Mouse (Mus musculus) forebrain, embryonic 15.5 days (tissue): ENCODE results near the gene Slc26a10. TPM values are rescaled to one million over a fixed set of nuclear protein-coding genes. Genes with fewer than 3 reads are reported as not detected.

Source experiments
- ATAC-seq: fragments of 200-750 bp; cut with Nextera tagmentation; replicated peaks from 2 replicates; pipeline ENCODE4 v1.8.0; 2017; ENCODE audit warnings: mild to moderate bottlenecking, moderate TSS enrichment, moderate library complexity
- H3K27ac ChIP-seq: fragments of 300-500 bp; sonication (generic); replicated peaks from 2 replicates; pipeline ENCODE4 v1.5.1; 2015; ENCODE audit warnings: mild to moderate bottlenecking, inconsistent platforms
- H3K27me3 ChIP-seq: fragments of 300-500 bp; sonication (generic); 2 replicates; pipeline ENCODE4 v1.6.1; 2015; ENCODE audit warnings: inconsistent platforms
- H3K36me3 ChIP-seq: fragments of 300-500 bp; sonication (generic); 2 replicates; pipeline ENCODE4 v1.6.1; 2015; ENCODE audit warnings: mild to moderate bottlenecking, inconsistent platforms
- H3K4me1 ChIP-seq: fragments of 300-500 bp; sonication (generic); 2 replicates; pipeline ENCODE4 v1.6.1; 2015; ENCODE audit warnings: inconsistent platforms
- H3K4me2 ChIP-seq: fragments of 300-500 bp; sonication (generic); replicated peaks from 2 replicates; pipeline ENCODE4 v1.6.1; 2015; ENCODE audit warnings: mild to moderate bottlenecking, inconsistent platforms
- H3K4me3 ChIP-seq: fragments of 300-500 bp; sonication (generic); 2 replicates; pipeline ENCODE4 v1.5.1; 2015; ENCODE audit warnings: mild to moderate bottlenecking, inconsistent platforms
- H3K9ac ChIP-seq: fragments of 300-500 bp; sonication (generic); replicated peaks from 2 replicates; pipeline ENCODE4 v1.6.1; 2015; ENCODE audit warnings: mild to moderate bottlenecking, inconsistent platforms
- H3K9me3 ChIP-seq: fragments of 300-500 bp; sonication (generic); 2 replicates; pipeline ENCODE4 v1.6.1; 2016; ENCODE audit warnings: inconsistent platforms
- WGBS: fragments of 180-500 bp; shearing (Covaris S2); methylation state at CpG from one replicate; pipeline ENCODE4 v1.1.7; 2015; ENCODE audit warnings: mixed read lengths; 5-methylcytosine and 5-hydroxymethylcytosine counted together
- polyA plus RNA-seq: library from polyadenylated mRNA; unstranded; fragments of >200 nt; fragmentation: Nextera tagmentation; extraction: Ambion mirVana; gene quantifications from 2 replicates; pipeline ENCODE4 v1.2.1, GENCODE M21; 2015

The Slc26a10 gene
- 1.4 and 2.1 TPM in 2 replicates for polyA plus RNA-seq

DNA sequence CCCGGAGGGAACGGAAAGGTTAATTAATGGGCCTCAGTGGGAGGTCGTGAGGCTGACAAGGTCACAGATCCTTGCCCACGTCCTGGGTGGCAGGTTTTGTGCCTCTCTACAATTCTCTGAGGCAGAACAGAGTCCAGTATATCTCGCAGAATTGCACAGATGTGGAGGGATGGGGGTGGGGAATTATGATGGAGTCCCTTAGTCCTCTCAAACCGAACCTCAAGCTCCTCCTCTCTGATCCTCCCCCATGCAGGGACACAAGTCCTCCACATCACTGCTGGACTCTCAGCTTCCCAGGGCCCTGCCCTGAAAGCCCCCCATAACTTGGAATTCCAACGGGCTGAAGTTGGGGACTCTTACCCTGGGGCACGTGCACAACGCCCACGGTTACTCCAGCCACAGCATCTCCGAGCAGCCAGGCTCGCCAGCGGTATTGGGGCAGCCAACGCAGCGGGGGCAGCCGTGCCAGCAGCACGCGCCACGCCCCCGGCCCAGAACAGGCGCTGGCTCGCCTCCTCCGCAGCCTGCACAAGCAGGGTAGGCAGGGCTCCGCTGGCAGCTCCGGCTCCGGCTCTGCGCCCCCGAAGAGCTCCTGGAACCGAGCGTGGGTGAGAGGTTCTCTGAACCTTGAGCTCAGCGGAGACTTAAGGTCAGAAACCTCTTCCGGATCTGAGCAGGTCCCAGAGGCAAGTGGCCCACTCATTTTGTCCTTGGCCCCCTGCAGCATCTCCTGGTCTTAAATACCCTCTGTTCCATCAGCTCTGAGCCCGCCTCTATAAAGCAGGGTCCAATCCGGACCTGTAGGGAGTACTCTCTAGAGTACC is at the start of gene Slc26a10:
Gene Slc26a10, minus strand, starts transcription at position 775 of the 824 bp plus-strand sequence.
- H3K27me3 ChIP-seq = peaks cover 38% of the 10 kb centered on the region
- ATAC-seq = peak; percentile 43; the same call in 1 of the 2 replicates
- H3K36me3 ChIP-seq = 0 out of 2 replicates have a peak, but pooled peaks cover 2% of the 10 kb centered on the region
- 2% methylated on average over 34 of the region's 34 CpGs for WGBS
- H3K4me2 ChIP-seq = peak within 1 kb of the TSS; percentile 31
- H3K27ac ChIP-seq = no peak within 1 kb of the TSS
- no peaks in the 10 kb centered on the region for H3K9me3 ChIP-seq
- peaks cover 28% of the 10 kb centered on the region for H3K4me1 ChIP-seq
- no peak within 1 kb of the TSS for H3K9ac ChIP-seq
- peak within 1 kb of the TSS; percentile 7 for H3K4me3 ChIP-seq

DNA sequence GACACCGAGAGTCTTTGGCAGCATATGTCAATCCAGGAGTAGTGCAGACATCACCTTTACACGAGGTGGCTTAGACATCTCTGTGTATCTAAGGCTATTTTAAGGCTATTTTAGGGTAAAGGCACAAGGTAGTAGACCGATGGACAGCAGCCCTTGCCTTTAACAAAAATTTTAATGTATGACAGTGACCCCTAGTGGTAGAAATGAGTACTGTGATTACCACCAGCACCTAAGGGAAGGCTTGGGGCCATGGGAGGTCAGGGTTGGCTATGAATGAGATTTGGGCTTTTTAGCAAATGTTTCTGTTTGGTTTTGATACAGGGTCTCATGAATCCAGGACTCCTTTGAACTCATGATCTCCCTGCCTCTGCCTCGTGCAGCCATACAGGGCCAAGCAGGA is 48.5 kb upstream of the Slc26a10 start:
- H3K4me2 ChIP-seq = no peak overlapping the region
- H3K36me3 ChIP-seq = peaks cover 74% of the 10 kb centered on the region
- WGBS = 22% methylated on average over 4 of the region's 4 CpGs
- H3K9ac ChIP-seq = no peak overlapping the region
- no peak overlapping the region for H3K4me3 ChIP-seq
- no peaks in the 10 kb centered on the region for H3K27me3 ChIP-seq
- peak; percentile 27; the same call in 1 of the 2 replicates for ATAC-seq
- H3K27ac ChIP-seq = no peak overlapping the region
- no peaks in the 10 kb centered on the region for H3K9me3 ChIP-seq
- H3K4me1 ChIP-seq = no peaks in the 10 kb centered on the region

GRCm38 (mm10) chr10:127227163-127227562 is 46.7 kb upstream of the Slc26a10 start:
- H3K36me3 ChIP-seq = peaks cover 59% of the 10 kb centered on the region

GRCm38 (mm10) chr10:127226318-127226895 is 46.0 kb upstream of the Slc26a10 start:
- Histone ChIP-seq H3K9ac (no peak overlapping the region), H3K4me1 (no peaks in the 10 kb centered on the region), H3K36me3 (peaks cover 52% of the 10 kb centered on the region), H3K27ac (no peak overlapping the region), H3K9me3 (no peaks in the 10 kb centered on the region), H3K27me3 (no peaks in the 10 kb centered on the region), H3K4me2 (no peak overlapping the region), H3K4me3 (no peak overlapping the region)
- WGBS = 75% methylated on average over 8 of the region's 8 CpGs
- ATAC-seq = no peak

More at GRCm38 (mm10) chr10:127227163-127227562, 46.7 kb upstream of the Slc26a10 start:
- Histone ChIP-seq H3K4me1 (no peaks in the 10 kb centered on the region), H3K4me3 (no peak overlapping the region), H3K27me3 (no peaks in the 10 kb centered on the region), H3K4me2 (no peak overlapping the region), H3K9me3 (no peaks in the 10 kb centered on the region), H3K27ac (no peak overlapping the region), H3K9ac (no peak overlapping the region)
- 84% methylated on average over 8 of the region's 8 CpGs for WGBS
- no peak for ATAC-seq

GRCm38 (mm10) chr10:127225732-127226131 is 45.3 kb upstream of the Slc26a10 start:
- Histone ChIP-seq H3K36me3 (peaks cover 45% of the 10 kb centered on the region), H3K4me3 (no peak overlapping the region), H3K4me1 (no peaks in the 10 kb centered on the region), H3K4me2 (no peak overlapping the region), H3K9me3 (no peaks in the 10 kb centered on the region), H3K27me3 (no peaks in the 10 kb centered on the region), H3K27ac (no peak overlapping the region), H3K9ac (no peak overlapping the region)
- 26% methylated on average over 10 of the region's 10 CpGs for WGBS
- no peak for ATAC-seq

GRCm38 (mm10) chr10:127225213-127225612 is 44.8 kb upstream of the Slc26a10 start:
- Histone ChIP-seq H3K4me3 (no peak overlapping the region), H3K36me3 (peaks cover 40% of the 10 kb centered on the region), H3K27ac (no peak overlapping the region), H3K4me1 (no peaks in the 10 kb centered on the region), H3K9ac (no peak overlapping the region), H3K4me2 (no peak overlapping the region), H3K9me3 (no peaks in the 10 kb centered on the region), H3K27me3 (no peaks in the 10 kb centered on the region)
- WGBS = 24% methylated on average over 6 of the region's 6 CpGs
- ATAC-seq = no peak

GRCm38 (mm10) chr10:127218339-127218738 is 37.9 kb upstream of the Slc26a10 start:
- Histone ChIP-seq H3K4me2 (no peak overlapping the region), H3K9ac (no peak overlapping the region), H3K9me3 (no peaks in the 10 kb centered on the region), H3K27me3 (no peaks in the 10 kb centered on the region), H3K36me3 (no peaks in the 10 kb centered on the region), H3K4me1 (no peaks in the 10 kb centered on the region), H3K4me3 (no peak overlapping the region), H3K27ac (no peak overlapping the region)
- WGBS = 86% methylated on average over 2 of the region's 2 CpGs
- no peak for ATAC-seq

GRCm38 (mm10) chr10:127217177-127217576 is 36.7 kb upstream of the Slc26a10 start:
- Histone ChIP-seq H3K4me2 (no peak overlapping the region), H3K27ac (no peak overlapping the region), H3K9ac (no peak overlapping the region), H3K4me3 (no peak overlapping the region), H3K4me1 (no peaks in the 10 kb centered on the region), H3K36me3 (no peaks in the 10 kb centered on the region), H3K9me3 (no peaks in the 10 kb centered on the region), H3K27me3 (no peaks in the 10 kb centered on the region)
- no peak for ATAC-seq

- H3K9ac ChIP-seq = no peak overlapping the region
- no peak for ATAC-seq
- no peaks in the 10 kb centered on the region for H3K9me3 ChIP-seq
- no peak overlapping the region for H3K4me2 ChIP-seq
- no peaks in the 10 kb centered on the region for H3K36me3 ChIP-seq
- no peaks in the 10 kb centered on the region for H3K27me3 ChIP-seq
- 94% methylated on average over 11 of the region's 11 CpGs for WGBS
- 0 out of 2 replicates have a peak, but pooled peaks cover 3% of the 10 kb centered on the region for H3K4me1 ChIP-seq
- no peak overlapping the region for H3K4me3 ChIP-seq
- H3K27ac ChIP-seq = no peak overlapping the region
Observed at GRCm38 (mm10) chr10:127216456-127216855, 36.0 kb upstream of the Slc26a10 start.

GRCm38 (mm10) chr10:127214422-127214803 is 34.0 kb upstream of the Slc26a10 start:
- 55% methylated on average over 1 of the region's 1 CpGs for WGBS
- peaks cover 19% of the 10 kb centered on the region for H3K4me1 ChIP-seq
- no peak for ATAC-seq
- H3K36me3 ChIP-seq = no peaks in the 10 kb centered on the region
- no peaks in the 10 kb centered on the region for H3K27me3 ChIP-seq
- no peak overlapping the region for H3K27ac ChIP-seq
- H3K4me3 ChIP-seq = no peak overlapping the region
- no peak overlapping the region for H3K4me2 ChIP-seq
- H3K9me3 ChIP-seq = no peaks in the 10 kb centered on the region
- H3K9ac ChIP-seq = no peak overlapping the region

GRCm38 (mm10) chr10:127213704-127214421 is 33.4 kb upstream of the Slc26a10 start:
- H3K27me3 ChIP-seq = no peaks in the 10 kb centered on the region
- no peak for ATAC-seq
- no peak overlapping the region for H3K9ac ChIP-seq
- no peak overlapping the region for H3K4me3 ChIP-seq
- H3K4me1 ChIP-seq = peaks cover 19% of the 10 kb centered on the region
- H3K27ac ChIP-seq = no peak overlapping the region
- H3K4me2 ChIP-seq = no peak overlapping the region
- no peaks in the 10 kb centered on the region for H3K36me3 ChIP-seq
- WGBS = 83% methylated on average over 13 of the region's 13 CpGs
- H3K9me3 ChIP-seq = no peaks in the 10 kb centered on the region

- H3K4me1 ChIP-seq = peaks cover 19% of the 10 kb centered on the region
- no peak overlapping the region for H3K9ac ChIP-seq
- H3K27ac ChIP-seq = no peak overlapping the region
- 92% methylated on average over 8 of the region's 8 CpGs for WGBS
- ATAC-seq = no peak
- no peaks in the 10 kb centered on the region for H3K9me3 ChIP-seq
- no peak overlapping the region for H3K4me3 ChIP-seq
- H3K27me3 ChIP-seq = no peaks in the 10 kb centered on the region
- 0 out of 2 replicates have a peak, but pooled peaks cover 4% of the 10 kb centered on the region for H3K36me3 ChIP-seq
- H3K4me2 ChIP-seq = no peak overlapping the region
Observed at GRCm38 (mm10) chr10:127213272-127213671, 32.8 kb upstream of the Slc26a10 start.
